Mouse (Mus musculus) C2C12 (cell line): Measurements from ENCODE around the gene Lca5l. TPM values are rescaled to one million over a fixed set of nuclear protein-coding genes. Genes with fewer than 3 reads are reported as not detected.
"Not testable (repeated sequence)": the region's sequence is repeated elsewhere in the genome, so short reads cannot be mapped to it uniquely, and the experiment has no call there.

Source experiments
- H3K27me3 ChIP-seq: one replicate; pipeline ENCODE4 v1.6.1; 2011; ENCODE audit not compliant: control insufficient read depth, insufficient read depth, insufficient read length
- H3K36me3 ChIP-seq: one replicate; pipeline ENCODE4 v1.6.1; 2011; ENCODE audit not compliant: control insufficient read depth, insufficient read depth
- H3K4me3 ChIP-seq: one replicate; pipeline ENCODE4 v1.5.1; 2011; ENCODE audit warnings: mild to moderate bottlenecking, control low read depth; ENCODE audit not compliant: poor library complexity, insufficient read depth, severe bottlenecking
- H3K79me2 ChIP-seq: one replicate; pipeline ENCODE4 v1.6.1; 2011; ENCODE audit not compliant: control insufficient read depth, insufficient read depth
- H3K79me3 ChIP-seq: one replicate; pipeline ENCODE4 v1.6.1; 2011; ENCODE audit warnings: low read depth, control low read depth
- H3ac ChIP-seq: one replicate; pipeline ENCODE3; 2011; ENCODE audit warnings: low read depth; ENCODE audit not compliant: control insufficient read depth, insufficient read length
- CEBPB ChIP-seq: IDR thresholded peaks from one replicate; pipeline ENCODE4 v1.6.1; 2011; ENCODE audit warnings: low read depth, mild to moderate bottlenecking, control low read depth, moderate library complexity
- CTCF ChIP-seq: IDR thresholded peaks from one replicate; pipeline ENCODE4 v1.5.1; 2011; ENCODE audit not compliant: control insufficient read depth, insufficient read depth, insufficient read length
- FOSL1 ChIP-seq: IDR thresholded peaks from one replicate; pipeline ENCODE4 v1.8.0; 2011; ENCODE audit warnings: mild to moderate bottlenecking, low read length; ENCODE audit not compliant: poor library complexity, insufficient read depth, severe bottlenecking
- MAX ChIP-seq: IDR thresholded peaks from one replicate; pipeline ENCODE4 v1.6.1; 2011; ENCODE audit warnings: mild to moderate bottlenecking, control low read depth
- MYOD1 ChIP-seq: IDR thresholded peaks from one replicate; pipeline ENCODE4 v1.6.1; 2011; ENCODE audit warnings: low read depth; ENCODE audit not compliant: control insufficient read depth, insufficient read length
- MYOG ChIP-seq: IDR thresholded peaks from one replicate; pipeline ENCODE4 v1.6.1; 2011; ENCODE audit not compliant: control insufficient read depth, insufficient read length; ENCODE audit errors: extremely low read depth
- USF1 ChIP-seq: IDR thresholded peaks from one replicate; pipeline ENCODE4 v1.6.1; 2011; ENCODE audit warnings: low read depth, mild to moderate bottlenecking, control low read depth, moderate library complexity
- polyA plus RNA-seq: library from polyadenylated mRNA; unstranded; fragments of >200 nt; fragmentation: generic; extraction: Trizol; gene quantifications from one replicate; pipeline ENCODE4 v1.2.1, GENCODE M21; 2012; ENCODE audit warnings: missing spikeins

Lca5l gene
- polyA plus RNA-seq, 1 experiment, result 0.25 TPM

DNA sequence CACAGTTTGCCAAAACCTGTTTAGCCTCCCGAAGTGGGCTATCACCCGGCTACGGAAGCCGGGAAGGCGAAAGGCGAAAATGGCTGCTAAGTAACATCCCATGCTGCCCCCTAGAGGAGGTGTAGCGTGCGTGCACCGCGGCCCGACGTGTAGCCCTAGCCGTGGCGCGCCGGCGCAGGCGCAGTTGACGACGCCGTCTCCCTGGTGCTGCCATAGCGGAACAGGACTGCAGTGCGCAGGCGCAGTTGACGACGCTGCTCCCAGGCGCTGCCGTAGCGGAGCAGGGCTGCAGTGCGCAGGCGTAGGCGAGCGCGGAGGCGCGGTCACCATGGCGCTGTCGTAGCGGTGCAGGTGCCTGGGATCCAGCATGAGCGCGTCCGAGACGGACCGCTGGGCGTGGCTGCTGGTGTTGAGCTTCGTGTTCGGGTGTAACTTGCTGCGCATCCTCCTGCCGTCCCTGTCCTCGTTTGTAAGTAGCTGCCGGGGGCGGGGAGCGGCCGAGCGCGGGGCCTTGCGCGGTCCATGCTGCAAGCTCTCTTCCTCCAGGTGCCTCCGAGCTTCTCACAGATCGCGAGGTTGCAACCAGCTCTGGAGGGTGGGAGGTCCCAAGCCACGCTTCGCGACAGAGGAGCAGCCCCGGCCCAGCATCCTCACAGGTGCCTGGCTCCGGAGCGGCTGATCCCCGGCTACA is 46.8 kb downstream of the Lca5l start, which contains the start of gene Wrb:
Wrb (plus strand) TSS at position 298 of the 691 bp plus-strand sequence.
- Histone ChIP-seq H3K79me3 (peaks cover 30% of the 10 kb centered on the region), H3K27me3 (no peaks in the 10 kb centered on the region), H3ac (peak within 1 kb of the TSS; percentile 76), H3K79me2 (peaks cover 48% of the 10 kb centered on the region), H3K4me3 (peak within 1 kb of the TSS; percentile 77), H3K36me3 (no peaks in the 10 kb centered on the region)
- no peak for TF ChIP-seq MYOG
- TF ChIP-seq USF1, result no peak
- TF ChIP-seq CEBPB, result no peak
- TF ChIP-seq FOSL1, result no peak
- TF ChIP-seq MYOD1, result no peak
- peak; percentile 86 for TF ChIP-seq MAX
- TF ChIP-seq CTCF, result peak; percentile 100

DNA sequence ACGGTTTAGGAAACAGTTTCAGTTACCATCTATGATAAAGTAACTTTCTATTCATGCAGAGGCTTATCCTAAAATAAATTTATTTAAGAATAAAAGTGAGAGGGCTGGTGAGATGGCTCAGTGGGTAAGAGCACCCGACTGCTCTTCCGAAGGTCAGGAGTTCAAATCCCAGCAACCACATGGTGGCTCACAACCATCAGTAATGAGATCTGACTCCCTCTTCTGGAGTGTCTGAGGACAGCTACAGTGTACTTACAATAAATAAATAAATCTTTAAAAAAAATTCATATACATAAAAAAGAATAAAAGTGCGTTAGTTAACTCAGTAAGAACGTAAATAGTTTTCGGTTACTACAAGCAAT is 47.3 kb downstream of the Lca5l start:
- H3K4me3 ChIP-seq, H3ac ChIP-seq, H3K36me3 ChIP-seq, H3K27me3 ChIP-seq: not testable (repeated sequence)
- peaks cover 43% of the 10 kb centered on the region for H3K79me2 ChIP-seq
- H3K79me3 ChIP-seq, result peaks cover 25% of the 10 kb centered on the region

DNA sequence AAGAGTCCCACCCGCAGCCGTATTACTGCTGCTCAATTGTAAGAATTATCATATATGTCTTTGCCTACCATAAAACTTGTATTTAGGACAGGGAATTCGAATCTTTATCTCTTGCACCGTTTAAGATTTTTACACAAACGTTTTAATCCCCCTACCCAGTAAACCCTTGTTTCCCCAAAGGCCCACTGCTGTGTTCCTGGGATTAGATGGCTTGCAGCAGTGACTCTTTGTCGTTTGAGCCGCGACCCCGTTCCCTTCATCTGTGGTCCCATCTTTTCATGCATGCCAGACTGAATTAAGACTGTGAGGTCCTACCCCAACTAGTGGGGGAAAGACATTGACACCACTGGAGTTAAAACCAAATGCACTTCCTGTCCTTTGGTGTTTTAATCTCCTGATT is 63.6 kb downstream of the Lca5l start:
- TF ChIP-seq MYOG (no peak), MYOD1 (no peak), MAX (no peak), CTCF (no peak), CEBPB (no peak), USF1 (no peak)
- H3K79me3 ChIP-seq, result peaks cover 34% of the 10 kb centered on the region
- no peaks in the 10 kb centered on the region for H3K27me3 ChIP-seq
- H3K4me3 ChIP-seq, result peak overlapping the region; percentile 41
- peaks cover 41% of the 10 kb centered on the region for H3K79me2 ChIP-seq
- peak overlapping the region; percentile 85 for H3ac ChIP-seq
- peaks cover 31% of the 10 kb centered on the region for H3K36me3 ChIP-seq

DNA sequence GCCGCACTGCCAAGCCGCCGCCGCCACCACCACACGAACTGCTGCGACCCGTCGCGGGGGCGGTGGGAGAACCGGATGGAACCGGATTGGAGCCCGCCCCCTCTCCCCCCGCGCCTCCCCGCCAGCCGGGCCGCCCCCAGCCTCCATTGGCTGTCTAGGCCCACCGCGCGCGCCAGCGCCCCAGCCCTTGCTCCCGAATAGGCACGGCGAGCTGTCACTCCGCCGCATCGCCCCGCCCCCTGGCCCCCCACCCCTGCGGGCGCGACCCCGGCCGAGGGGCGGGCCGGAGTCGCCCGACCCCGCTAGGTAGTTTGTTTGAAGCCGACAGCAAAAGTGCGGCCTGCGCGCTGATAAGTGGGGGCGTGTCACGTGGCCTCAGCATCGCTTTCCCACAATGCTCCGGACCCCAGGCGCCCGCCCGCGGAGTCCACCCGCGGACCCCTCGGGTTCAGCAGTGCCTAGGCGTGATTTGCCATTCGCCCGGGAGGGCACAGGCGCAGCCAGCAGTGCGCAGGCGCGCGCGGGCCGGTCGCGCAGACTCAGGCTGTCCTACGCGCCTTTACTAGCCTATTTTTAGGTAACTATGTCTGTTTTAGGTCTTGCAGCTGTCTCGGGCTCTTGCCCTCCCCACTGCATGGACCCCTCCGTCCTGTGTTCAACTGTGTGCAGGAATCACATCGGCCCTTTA is 64.3 kb downstream of the Lca5l start, which contains the start of gene Hmgn1:
Hmgn1 (minus strand) TSS at position 73 of the 688 bp plus-strand sequence.
- Histone ChIP-seq H3K79me2 (peaks cover 48% of the 10 kb centered on the region), H3K36me3 (peaks cover 38% of the 10 kb centered on the region), H3ac (peak within 1 kb of the TSS; percentile 90), H3K4me3 (peak within 1 kb of the TSS; percentile 83), H3K79me3 (peaks cover 38% of the 10 kb centered on the region), H3K27me3 (no peaks in the 10 kb centered on the region)
- TF ChIP-seq MAX, result no peak
- no peak for TF ChIP-seq CTCF
- peak; percentile 93 for TF ChIP-seq USF1
- TF ChIP-seq MYOG, result no peak
- peak; percentile 18 for TF ChIP-seq MYOD1
- no peak for TF ChIP-seq CEBPB
- TF ChIP-seq FOSL1, result no peak

DNA sequence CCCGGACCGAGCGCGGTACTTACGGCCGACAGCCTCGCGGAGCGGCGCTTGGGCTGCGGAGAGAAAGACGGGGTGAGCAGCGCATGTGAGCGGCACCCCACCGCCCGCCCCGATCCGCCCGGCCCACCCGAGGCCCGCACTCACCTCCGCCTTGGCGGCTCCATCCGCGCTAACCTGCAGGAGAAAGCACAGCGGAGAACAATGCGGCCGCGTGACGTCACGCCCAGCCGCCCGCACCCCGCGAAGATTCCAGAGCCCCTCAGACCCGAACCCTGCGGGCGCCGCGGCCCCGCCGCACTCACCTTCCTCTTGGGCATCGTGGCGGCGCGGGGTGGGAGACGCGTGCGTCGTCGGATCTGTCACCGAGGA is 64.8 kb downstream of the Lca5l start:
- Histone ChIP-seq H3K4me3 (peak overlapping the region; percentile 83), H3K79me3 (peaks cover 40% of the 10 kb centered on the region), H3K27me3 (no peaks in the 10 kb centered on the region), H3K36me3 (peaks cover 43% of the 10 kb centered on the region), H3K79me2 (peaks cover 50% of the 10 kb centered on the region), H3ac (peak overlapping the region; percentile 90)
- TF ChIP-seq CEBPB (no peak), USF1 (no peak), CTCF (no peak), MYOD1 (no peak), MAX (no peak), FOSL1 (no peak), MYOG (no peak)

DNA sequence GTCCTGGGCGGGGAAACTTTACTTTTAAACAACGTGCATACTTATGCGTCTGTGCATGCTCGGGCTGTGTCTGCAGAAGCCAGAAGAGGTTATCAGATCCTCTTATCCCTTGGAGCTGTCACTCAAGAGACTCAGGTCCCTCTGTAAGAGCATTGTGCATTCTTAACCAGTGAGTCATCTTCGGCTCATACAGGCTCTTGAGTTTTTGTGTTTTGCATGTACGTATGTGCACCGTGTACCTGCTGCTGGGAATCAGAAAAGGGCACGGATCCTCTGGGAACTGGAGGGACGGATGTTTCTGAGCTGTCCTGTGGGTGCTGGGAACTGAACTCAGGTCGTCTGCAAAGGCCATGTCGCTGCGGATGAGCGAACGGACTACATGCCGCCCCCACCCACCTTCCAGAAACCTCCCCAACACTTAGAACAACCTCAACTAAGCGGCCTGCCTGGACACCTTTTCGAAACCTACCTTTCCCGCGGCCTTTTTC is 65.3 kb downstream of the Lca5l start:
- H3K27me3 ChIP-seq, result no peaks in the 10 kb centered on the region
- no peak for TF ChIP-seq MAX
- TF ChIP-seq MYOG, result no peak
- TF ChIP-seq MYOD1, result no peak
- no peak for TF ChIP-seq CEBPB
- no peak for TF ChIP-seq CTCF
- TF ChIP-seq FOSL1, result no peak
- TF ChIP-seq USF1, result no peak
- H3K4me3 ChIP-seq, result peak overlapping the region; percentile 83
- peaks cover 50% of the 10 kb centered on the region for H3K79me2 ChIP-seq
- peak overlapping the region; percentile 90 for H3ac ChIP-seq
- H3K79me3 ChIP-seq, result peaks cover 40% of the 10 kb centered on the region
- peaks cover 46% of the 10 kb centered on the region for H3K36me3 ChIP-seq
